Mouse (Mus musculus) intestine, embryonic 14.5 days (tissue): ENCODE data around the gene Rho. TPM values are rescaled to one million over a fixed set of nuclear protein-coding genes. Genes with fewer than 3 reads are reported as not detected.

ENCODE experiments used
- ATAC-seq: fragments of 200-750 bp; cut with Nextera tagmentation; replicated peaks from 2 replicates; pipeline ENCODE4 v1.8.0; 2017; ENCODE audit warnings: low read depth, moderate number of reproducible peaks, moderate TSS enrichment, moderate library complexity; ENCODE audit not compliant: low FRiP score, low TSS enrichment
- DNase-seq: peaks from one replicate; pipeline ENCODE4 v3.0.0-alpha.2; 2018; ENCODE audit warnings: low spot score
- H3K27ac ChIP-seq: fragments of 300-500 bp; sonication (generic); 2 replicates; pipeline ENCODE4 v1.5.1; 2014; ENCODE audit warnings: low read depth, mild to moderate bottlenecking, control low read depth
- H3K27me3 ChIP-seq: fragments of 300-500 bp; sonication (generic); replicated peaks from 2 replicates; pipeline ENCODE4 v1.6.1; 2014; ENCODE audit warnings: low read length, control low read depth; ENCODE audit not compliant: control insufficient read depth, insufficient read depth
- H3K36me3 ChIP-seq: fragments of 300-500 bp; sonication (generic); 2 replicates; pipeline ENCODE4 v1.6.1; 2014; ENCODE audit warnings: low read length, control low read depth; ENCODE audit not compliant: control insufficient read depth, insufficient read depth
- H3K4me1 ChIP-seq: fragments of 300-500 bp; sonication (generic); replicated peaks from 2 replicates; pipeline ENCODE4 v1.6.1; 2014; ENCODE audit warnings: low read length, control low read depth, mixed read lengths; ENCODE audit not compliant: control insufficient read depth, insufficient read depth
- H3K4me2 ChIP-seq: fragments of 300-500 bp; sonication (generic); 2 replicates; pipeline ENCODE4 v1.6.1; 2014; ENCODE audit warnings: low read length
- H3K4me3 ChIP-seq: fragments of 300-500 bp; sonication (generic); 2 replicates; pipeline ENCODE4 v1.5.1; 2014; ENCODE audit warnings: low read depth, low read length, control low read depth, mixed read lengths
- H3K9ac ChIP-seq: fragments of 300-500 bp; sonication (generic); 2 replicates; pipeline ENCODE4 v1.6.1; 2014; ENCODE audit warnings: mild to moderate bottlenecking, low read length
- H3K9me3 ChIP-seq: fragments of 300-500 bp; sonication (generic); 2 replicates; pipeline ENCODE4 v1.6.1; 2016; ENCODE audit warnings: low read length, control low read depth; ENCODE audit not compliant: control insufficient read depth
- WGBS: fragments of 180-500 bp; shearing (Covaris S2); extraction: QIAGEN DNeasy Blood & Tissue Kit; methylation state at CpG from one replicate; pipeline ENCODE4 v1.1.7; 2014; 5-methylcytosine and 5-hydroxymethylcytosine counted together
- polyA plus RNA-seq: library from polyadenylated mRNA; unstranded; fragments of >200 nt; fragmentation: Nextera tagmentation; extraction: Ambion mirVana; gene quantifications from 2 replicates; pipeline ENCODE4 v1.2.1, GENCODE M21; 2014

Gene Rho
- polyA plus RNA-seq, 1 experiment from 2014 or later = not detected

DNA sequence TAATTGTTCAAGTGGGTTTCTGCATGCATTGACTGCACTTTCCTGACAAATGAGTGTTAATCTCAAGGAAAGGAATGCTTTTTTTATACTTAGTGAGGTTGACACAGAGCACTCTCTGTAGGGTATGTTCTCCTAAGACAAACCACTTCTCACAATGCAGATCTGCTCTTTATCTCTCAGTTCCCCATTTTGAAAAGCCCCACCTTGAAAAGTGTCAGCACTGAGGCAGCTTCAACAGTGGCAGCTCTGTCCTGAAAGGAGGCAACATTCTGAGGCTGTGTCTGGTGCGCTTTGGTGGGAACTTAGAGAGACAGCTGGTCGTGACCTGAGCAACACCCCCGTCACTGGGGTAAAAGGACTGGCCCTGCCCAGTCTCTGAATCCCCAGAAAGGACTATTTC is 22.5 kb upstream of the Rho start:
- no peaks in the 10 kb centered on the region for H3K9me3 ChIP-seq
- no peak for DNase-seq
- peak overlapping the region; percentile 51; the same call in 1 of the 2 replicates for H3K27ac ChIP-seq
- 64% methylated on average over 3 of the region's 3 CpGs for WGBS
- ATAC-seq = no peak
- H3K4me3 ChIP-seq = no peak overlapping the region
- H3K9ac ChIP-seq = no peak overlapping the region
- H3K27me3 ChIP-seq = no peaks in the 10 kb centered on the region
- H3K4me1 ChIP-seq = 0 out of 2 replicates have a peak, but pooled peaks cover 10% of the 10 kb centered on the region
- H3K36me3 ChIP-seq = peaks cover 13% of the 10 kb centered on the region; the same call in 1 of the 2 replicates
- no peak overlapping the region for H3K4me2 ChIP-seq

DNA sequence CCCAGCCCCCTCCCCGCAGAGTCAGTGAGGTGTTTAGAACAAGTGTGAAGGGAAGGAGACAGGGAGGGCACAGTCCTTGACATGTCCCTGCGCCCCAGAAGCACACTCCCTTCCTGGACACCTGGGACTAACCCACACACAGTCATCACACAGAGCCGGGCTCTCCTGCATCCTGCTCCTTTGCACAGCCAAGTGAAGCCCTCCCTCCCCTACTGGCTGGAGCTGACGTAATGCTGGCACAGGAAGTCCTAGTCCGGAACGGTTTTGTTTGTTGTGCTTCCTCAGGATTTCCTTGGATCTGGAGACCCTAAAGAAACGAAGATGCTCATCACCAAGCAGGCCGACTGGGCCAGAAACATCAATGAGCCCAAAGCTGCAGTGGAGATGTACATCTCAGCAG is 21.6 kb upstream of the Rho start:
- Histone ChIP-seq H3K27me3 (no peaks in the 10 kb centered on the region), H3K4me2 (no peak overlapping the region), H3K27ac (peak overlapping the region; percentile 51; the same call in 1 of the 2 replicates), H3K36me3 (peaks cover 13% of the 10 kb centered on the region; the same call in 1 of the 2 replicates), H3K4me1 (0 out of 2 replicates have a peak, but pooled peaks cover 10% of the 10 kb centered on the region), H3K4me3 (no peak overlapping the region), H3K9me3 (no peaks in the 10 kb centered on the region), H3K9ac (no peak overlapping the region)
- no peak for ATAC-seq
- no peak for DNase-seq
- 54% methylated on average over 8 of the region's 8 CpGs for WGBS

DNA sequence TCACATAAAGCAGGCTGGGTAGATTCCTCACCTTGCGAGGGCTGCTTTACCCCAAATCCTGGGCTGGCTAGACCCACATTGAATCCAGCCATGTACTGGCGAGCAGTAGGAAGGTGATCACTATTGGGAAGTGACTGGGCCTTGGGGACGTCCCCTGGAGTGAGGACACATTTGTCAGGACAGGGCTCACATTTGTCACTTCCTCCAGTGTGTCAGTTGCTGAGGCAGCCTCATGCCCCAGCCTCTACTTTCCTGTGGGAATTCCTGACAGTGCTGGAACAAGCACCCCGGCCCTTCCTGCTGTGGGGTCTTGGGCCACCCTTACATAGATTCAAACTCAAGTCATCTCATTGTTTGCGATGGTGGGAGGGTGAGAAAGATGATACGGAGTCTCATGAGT is 19.8 kb upstream of the Rho start:
- H3K27ac ChIP-seq = no peak overlapping the region
- no peak overlapping the region for H3K4me2 ChIP-seq
- H3K36me3 ChIP-seq = peaks cover 9% of the 10 kb centered on the region; the same call in 1 of the 2 replicates
- H3K4me3 ChIP-seq = no peak overlapping the region
- H3K4me1 ChIP-seq = 0 out of 2 replicates have a peak, but pooled peaks cover 10% of the 10 kb centered on the region
- 78% methylated on average over 6 of the region's 6 CpGs for WGBS
- H3K27me3 ChIP-seq = no peaks in the 10 kb centered on the region
- DNase-seq (no peak), ATAC-seq (no peak)
- H3K9me3 ChIP-seq = no peaks in the 10 kb centered on the region
- no peak overlapping the region for H3K9ac ChIP-seq

DNA sequence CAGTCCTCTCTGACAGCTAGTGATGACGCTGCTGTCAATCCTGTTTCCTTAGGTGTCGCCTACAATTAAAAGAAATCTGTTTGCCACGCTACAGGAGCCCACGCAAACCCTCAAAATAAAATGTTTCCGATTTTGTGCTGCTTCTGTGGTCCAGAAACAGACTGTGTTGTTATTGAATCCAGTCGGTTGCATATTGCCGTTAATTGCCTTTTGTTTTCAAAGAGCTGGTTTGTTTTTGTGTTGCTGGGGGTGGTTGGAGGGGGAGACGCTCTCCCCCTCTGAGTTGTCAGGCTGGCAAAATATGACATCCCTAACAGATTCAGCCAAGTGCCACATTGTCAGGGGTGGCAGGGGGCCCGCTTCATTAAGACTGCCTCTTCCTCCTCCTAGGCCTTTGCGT is 18.1 kb upstream of the Rho start:
- Histone ChIP-seq H3K27me3 (no peaks in the 10 kb centered on the region), H3K9me3 (no peaks in the 10 kb centered on the region), H3K9ac (no peak overlapping the region), H3K4me2 (no peak overlapping the region), H3K4me1 (0 out of 2 replicates have a peak, but pooled peaks cover 6% of the 10 kb centered on the region), H3K36me3 (0 out of 2 replicates have a peak, but pooled peaks cover 8% of the 10 kb centered on the region), H3K4me3 (no peak overlapping the region), H3K27ac (no peak overlapping the region)
- no peak for ATAC-seq
- 91% methylated on average over 10 of the region's 10 CpGs for whole genome bisulfite sequencing
- DNase-seq = no peak

DNA sequence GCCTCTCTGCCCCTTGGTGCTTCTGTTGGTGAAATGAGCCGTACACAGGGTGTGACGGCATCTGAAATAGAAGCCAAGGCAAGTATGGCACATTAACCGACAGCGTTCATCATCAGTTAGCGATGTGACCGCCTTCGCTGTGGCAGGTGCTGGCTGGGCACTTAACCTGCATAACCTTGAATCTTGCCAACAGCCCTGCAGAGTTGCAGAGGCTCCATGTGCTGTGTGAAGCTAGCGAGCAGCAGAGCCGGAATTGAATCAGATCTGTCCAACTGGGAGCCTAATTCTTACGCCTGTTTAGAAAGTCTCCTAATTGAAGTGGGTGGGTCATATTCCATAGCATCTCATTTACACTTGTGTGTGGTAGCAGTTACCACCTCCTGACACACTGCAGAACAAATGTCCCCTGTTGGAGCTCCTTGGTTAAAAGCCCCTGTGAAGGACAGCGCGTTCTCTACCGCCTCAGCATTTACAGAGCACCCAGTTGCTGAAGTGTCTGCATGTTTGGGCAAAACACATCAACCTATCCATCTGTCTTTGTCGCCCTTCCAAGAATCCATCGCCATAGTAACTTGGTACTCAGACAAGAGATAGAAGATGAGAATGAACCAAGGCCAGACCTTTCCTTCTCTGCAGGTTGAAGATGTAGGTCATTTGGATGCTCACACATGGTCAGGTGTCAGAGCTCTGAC is 16.9 kb upstream of the Rho start:
- WGBS = 90% methylated on average over 15 of the region's 15 CpGs
- Histone ChIP-seq H3K9me3 (no peaks in the 10 kb centered on the region), H3K27ac (no peak overlapping the region), H3K4me2 (no peak overlapping the region), H3K27me3 (no peaks in the 10 kb centered on the region), H3K4me3 (no peak overlapping the region), H3K4me1 (no peaks in the 10 kb centered on the region), H3K9ac (no peak overlapping the region), H3K36me3 (0 out of 2 replicates have a peak, but pooled peaks cover 8% of the 10 kb centered on the region)
- DNase-seq (no peak), ATAC-seq (no peak)

DNA sequence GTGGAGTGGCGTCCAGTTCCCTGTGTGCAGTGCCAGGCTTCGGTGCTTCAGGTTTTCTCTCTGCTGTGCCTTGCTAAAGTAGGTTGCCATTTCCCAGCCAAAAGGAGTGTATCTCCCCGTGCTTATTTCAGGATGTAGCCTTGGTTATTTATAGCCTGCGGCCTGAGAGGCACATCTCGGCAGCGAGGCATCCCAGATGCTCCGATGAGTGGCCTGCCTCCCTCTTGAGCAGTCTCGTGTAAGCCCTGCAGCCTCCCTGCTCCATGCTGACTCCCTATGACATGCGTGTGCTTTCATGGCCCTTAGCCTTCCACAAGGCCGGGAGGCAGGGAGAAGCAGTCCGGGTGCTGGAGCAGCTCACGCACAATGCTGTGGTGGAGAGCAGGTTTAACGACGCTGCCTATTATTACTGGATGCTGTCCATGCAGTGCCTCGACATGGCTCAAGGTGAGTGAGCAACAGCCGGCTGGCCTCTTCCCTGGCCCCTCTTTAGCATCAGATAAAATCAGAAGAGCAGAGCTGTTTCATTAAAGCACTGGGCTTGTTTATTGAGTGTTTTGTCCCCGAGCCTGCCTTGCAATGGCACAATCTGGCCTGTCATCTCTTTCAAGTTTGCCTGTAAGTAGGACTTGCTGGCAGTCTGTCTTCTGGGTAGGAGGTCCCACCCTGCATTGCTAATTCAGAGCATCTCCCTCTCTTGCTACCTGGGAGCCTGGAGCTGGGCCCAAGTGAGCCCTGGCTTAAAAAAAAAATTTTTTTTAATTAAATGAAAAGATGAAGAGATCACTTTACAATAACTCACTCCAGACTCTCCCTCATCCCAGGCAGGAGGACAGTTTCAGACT is 15.7 kb upstream of the Rho start:
- H3K4me1 ChIP-seq = no peaks in the 10 kb centered on the region
- ATAC-seq (no peak), DNase-seq (no peak)
- no peak overlapping the region for H3K4me2 ChIP-seq
- H3K27me3 ChIP-seq = no peaks in the 10 kb centered on the region
- H3K9me3 ChIP-seq = no peaks in the 10 kb centered on the region
- WGBS = 51% methylated on average over 17 of the region's 17 CpGs
- H3K9ac ChIP-seq = no peak overlapping the region
- H3K27ac ChIP-seq = no peak overlapping the region
- 0 out of 2 replicates have a peak, but pooled peaks cover 11% of the 10 kb centered on the region for H3K36me3 ChIP-seq
- no peak overlapping the region for H3K4me3 ChIP-seq

DNA sequence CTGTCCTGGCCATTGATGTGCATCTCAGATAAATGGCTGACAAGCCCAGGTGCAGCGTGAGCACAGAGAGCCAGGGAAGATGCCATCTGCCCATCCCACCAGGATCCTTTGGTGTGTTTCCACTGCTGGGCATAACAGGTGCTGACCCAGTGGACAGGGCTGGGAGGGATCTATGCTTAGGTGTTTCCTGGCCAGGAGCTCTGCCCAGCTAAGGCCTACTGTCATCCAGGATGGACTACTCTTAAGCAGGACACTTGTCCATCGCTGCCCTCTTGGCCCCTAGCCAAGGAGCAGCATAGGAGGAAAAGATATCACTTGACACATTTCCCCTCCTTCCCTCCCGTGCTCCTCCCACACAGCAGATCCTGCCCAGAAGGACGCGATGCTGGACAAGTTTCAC is 14.9 kb upstream of the Rho start:
- DNase-seq = no peak
- H3K27me3 ChIP-seq = no peaks in the 10 kb centered on the region
- no peak for ATAC-seq
- no peak overlapping the region for H3K9ac ChIP-seq
- no peak overlapping the region for H3K4me2 ChIP-seq
- 77% methylated on average over 5 of the region's 5 CpGs for WGBS
- no peaks in the 10 kb centered on the region for H3K9me3 ChIP-seq
- H3K4me3 ChIP-seq = no peak overlapping the region
- H3K4me1 ChIP-seq = no peaks in the 10 kb centered on the region
- H3K27ac ChIP-seq = no peak overlapping the region
- H3K36me3 ChIP-seq = 0 out of 2 replicates have a peak, but pooled peaks cover 11% of the 10 kb centered on the region

DNA sequence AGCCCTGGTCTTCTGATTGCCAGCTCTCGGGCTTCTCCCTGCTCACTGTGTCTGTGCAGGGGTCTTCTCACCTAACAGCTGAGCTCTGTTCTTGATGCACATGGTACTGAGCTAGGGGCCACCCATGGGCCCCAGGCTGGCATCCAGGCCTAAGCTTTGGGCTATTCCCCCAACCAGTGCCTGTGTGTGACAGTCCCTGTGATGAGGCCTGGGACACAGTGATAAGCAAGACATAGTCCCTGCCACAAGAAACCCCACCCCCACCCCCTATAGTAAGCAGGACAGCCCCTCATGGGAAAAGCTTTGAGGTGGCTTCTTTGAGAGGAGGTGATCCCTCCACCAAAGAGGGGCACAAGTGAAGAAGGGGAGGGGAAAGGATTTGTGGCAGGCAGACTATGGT is 12.9 kb upstream of the Rho start:
- 72% methylated on average over 1 of the region's 1 CpGs for WGBS
- ATAC-seq = no peak
- Histone ChIP-seq H3K4me2 (no peak overlapping the region), H3K4me3 (no peak overlapping the region), H3K27me3 (no peaks in the 10 kb centered on the region), H3K36me3 (0 out of 2 replicates have a peak, but pooled peaks cover 7% of the 10 kb centered on the region), H3K9me3 (no peaks in the 10 kb centered on the region), H3K27ac (no peak overlapping the region), H3K9ac (no peak overlapping the region), H3K4me1 (no peaks in the 10 kb centered on the region)
- no peak for DNase-seq
